Mouse (Mus musculus) thymus, adult 2 months (tissue): ENCODE results near the gene Synpo2. TPM values are rescaled to one million over a fixed set of nuclear protein-coding genes. Genes with fewer than 3 reads are reported as not detected.

Experiments used
- DNase-seq: peaks from one replicate; pipeline ENCODE4 v3.0.0; 2021
- H3K27ac ChIP-seq: fragments of 200-500 bp; 2 replicates; pipeline ENCODE4 v1.5.1; 2012; ENCODE audit warnings: low read length, control low read depth; ENCODE audit not compliant: control insufficient read depth, insufficient read depth
- H3K27me3 ChIP-seq: fragments of 200-500 bp; 2 replicates; pipeline ENCODE4 v1.6.1; 2012; ENCODE audit warnings: mild to moderate bottlenecking, low read length, moderate library complexity, mixed read lengths; ENCODE audit not compliant: control insufficient read depth, insufficient read depth
- H3K36me3 ChIP-seq: fragments of 200-500 bp; 2 replicates; pipeline ENCODE4 v1.6.1; 2012; ENCODE audit warnings: mild to moderate bottlenecking, low read length, moderate library complexity; ENCODE audit not compliant: control insufficient read depth, insufficient read depth
- H3K4me1 ChIP-seq: fragments of 200-500 bp; replicated peaks from 2 replicates; pipeline ENCODE4 v1.6.1; 2012; ENCODE audit warnings: low read length; ENCODE audit not compliant: control insufficient read depth, insufficient read depth
- H3K4me3 ChIP-seq: fragments of 200-500 bp; 2 replicates; pipeline ENCODE4 v1.5.1; 2012; ENCODE audit warnings: mild to moderate bottlenecking, low read length, control low read depth, moderate library complexity; ENCODE audit not compliant: control insufficient read depth, insufficient read depth
- CTCF ChIP-seq: fragments of 200-500 bp; IDR thresholded peaks from 2 replicates; pipeline ENCODE4 v1.5.1; 2012; ENCODE audit warnings: mild to moderate bottlenecking, control low read depth, low read length, moderate library complexity, borderline replicate concordance; ENCODE audit not compliant: control insufficient read depth, poor library complexity, insufficient read depth; ENCODE audit errors: extremely low read depth
- POLR2A ChIP-seq: fragments of 200-500 bp; IDR thresholded peaks from 2 replicates; pipeline ENCODE4 v1.6.1; 2012; ENCODE audit warnings: mild to moderate bottlenecking, low read length, control low read depth, moderate library complexity; ENCODE audit not compliant: control insufficient read depth, poor library complexity, insufficient read depth; ENCODE audit errors: extremely low read depth
- WGBS: fragments of 180-500 bp; shearing (Covaris S2); methylation state at CpG from one replicate; pipeline ENCODE4 v1.1.7; 2018; 5-methylcytosine and 5-hydroxymethylcytosine counted together
- polyA plus RNA-seq: library from polyadenylated mRNA; depleted of rRNA; stranded (reverse); fragments of >200 nt; gene quantifications from 2 replicates; pipeline ENCODE4 v1.2.3, GENCODE M21; 2012

The Synpo2 gene
- polyA plus RNA-seq, 1 experiment = 8.7 TPM

- no peak for TF ChIP-seq POLR2A
- no peak for TF ChIP-seq CTCF
- WGBS = 98% methylated on average over 5 of the region's 5 CpGs
- no peaks in the 10 kb centered on the region for H3K27me3 ChIP-seq
- no peak overlapping the region for H3K27ac ChIP-seq
- H3K4me1 ChIP-seq = no peaks in the 10 kb centered on the region
- no peak overlapping the region for H3K4me3 ChIP-seq
- no peaks in the 10 kb centered on the region for H3K36me3 ChIP-seq
- DNase-seq = no peak
These were observed 83.0 kb downstream of the Synpo2 start for GRCm38 (mm10) chr3:123152911-123153310.

DNA sequence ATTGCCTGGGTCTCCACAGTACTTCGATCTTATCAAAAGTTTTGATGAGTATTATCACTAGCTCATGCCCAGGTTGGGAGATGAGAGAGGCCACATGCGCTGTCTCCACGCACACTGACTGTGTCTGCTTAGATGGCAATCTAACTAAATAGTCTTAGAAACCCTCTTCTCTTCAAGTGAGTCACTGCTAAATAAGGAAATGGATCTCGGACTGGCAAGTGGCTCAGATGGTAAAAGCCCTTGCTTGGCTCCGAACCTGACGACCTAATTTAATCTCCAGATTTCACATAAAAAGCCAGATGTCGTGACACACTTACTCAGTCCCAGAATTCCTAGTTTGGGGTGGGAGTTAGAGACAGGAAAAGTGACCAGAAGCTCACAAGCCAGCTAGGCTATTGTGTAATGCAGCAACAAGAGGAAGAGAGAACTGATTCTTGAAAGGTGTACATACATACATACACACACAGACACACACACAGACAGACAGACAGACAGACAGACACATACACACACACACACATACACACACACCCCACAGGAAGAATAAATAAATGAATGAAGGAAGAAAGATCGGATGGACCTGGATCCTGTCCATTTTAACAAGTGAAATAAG is 85.3 kb downstream of the Synpo2 start:
- H3K36me3 ChIP-seq = no peaks in the 10 kb centered on the region
- no peaks in the 10 kb centered on the region for H3K27me3 ChIP-seq
- H3K4me3 ChIP-seq = no peak overlapping the region
- no peak overlapping the region for H3K27ac ChIP-seq
- TF ChIP-seq CTCF = no peak
- no peak for TF ChIP-seq POLR2A
- H3K4me1 ChIP-seq = no peaks in the 10 kb centered on the region
- WGBS = 85% methylated on average over 8 of the region's 8 CpGs
- DNase-seq = no peak

DNA sequence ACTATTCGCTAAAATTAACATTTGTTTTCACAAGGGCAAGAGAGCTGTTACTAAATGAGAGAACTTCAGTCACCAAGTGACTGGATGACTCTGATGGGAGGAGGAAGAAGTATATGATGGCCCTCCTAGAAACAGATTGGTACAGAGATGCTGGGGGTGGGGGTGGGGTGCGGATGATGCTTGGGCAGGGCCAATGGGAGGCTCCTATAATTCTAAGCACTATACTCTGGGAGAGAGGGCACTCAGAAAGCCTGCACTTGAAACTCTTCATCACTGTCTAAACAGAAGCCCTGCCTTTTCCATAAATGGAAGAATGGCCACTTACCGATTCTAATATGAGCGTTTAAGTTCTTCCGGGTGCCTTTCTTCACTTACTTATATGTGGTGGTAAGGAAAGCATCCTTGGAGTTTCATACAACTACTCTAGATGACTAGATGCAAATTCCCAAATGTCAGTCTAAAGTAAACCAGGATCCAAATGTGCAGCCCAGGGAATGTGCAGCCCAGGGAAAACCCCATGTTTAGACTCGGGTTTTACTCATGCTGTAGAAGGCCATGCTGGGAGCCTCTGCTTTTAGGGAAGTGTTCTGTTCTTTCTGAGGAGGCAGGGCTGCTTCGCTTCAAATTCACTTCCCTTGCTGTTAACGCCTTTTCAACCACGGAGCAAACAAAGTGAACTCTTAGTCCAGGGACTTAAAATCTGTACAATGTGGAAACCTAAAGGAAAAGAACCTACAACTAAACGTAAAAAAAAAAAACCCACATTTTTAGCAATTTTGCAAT is 86.4 kb downstream of the Synpo2 start:
- WGBS = 64% methylated on average over 10 of the region's 10 CpGs
- Histone ChIP-seq H3K4me3 (no peak overlapping the region), H3K27ac (no peak overlapping the region), H3K4me1 (no peaks in the 10 kb centered on the region), H3K36me3 (no peaks in the 10 kb centered on the region), H3K27me3 (no peaks in the 10 kb centered on the region)
- TF ChIP-seq POLR2A = no peak
- no peak for TF ChIP-seq CTCF
- no peak for DNase-seq

DNA sequence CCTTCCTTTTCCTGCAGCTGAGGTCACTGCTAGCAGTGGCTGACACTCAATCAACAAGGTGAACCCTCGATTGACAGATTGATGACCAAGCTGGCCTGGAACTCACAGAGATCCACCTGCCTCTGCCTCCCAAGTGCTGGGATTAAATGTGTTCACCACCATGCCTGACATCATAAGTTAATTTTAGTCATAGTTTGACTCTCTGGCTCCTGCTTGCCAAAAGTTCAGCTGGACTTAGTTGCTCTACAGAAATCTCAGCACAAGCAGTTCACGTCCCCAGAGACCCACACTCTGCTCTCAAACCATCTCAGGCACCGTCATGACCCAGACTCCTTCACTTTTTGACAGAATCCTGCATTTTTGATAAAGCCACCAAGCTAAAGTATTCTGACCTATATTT is 87.3 kb downstream of the Synpo2 start:
- TF ChIP-seq POLR2A = no peak
- no peak for TF ChIP-seq CTCF
- DNase-seq = no peak
- Histone ChIP-seq H3K27ac (no peak overlapping the region), H3K36me3 (no peaks in the 10 kb centered on the region), H3K27me3 (no peaks in the 10 kb centered on the region), H3K4me3 (no peak overlapping the region), H3K4me1 (no peaks in the 10 kb centered on the region)
- 88% methylated on average over 3 of the region's 3 CpGs for WGBS

GRCm38 (mm10) chr3:123146557-123146956 is 89.4 kb downstream of the Synpo2 start:
- no peak for DNase-seq
- no peak overlapping the region for H3K27ac ChIP-seq
- H3K4me1 ChIP-seq = no peaks in the 10 kb centered on the region
- no peak overlapping the region for H3K4me3 ChIP-seq
- no peak for TF ChIP-seq POLR2A
- TF ChIP-seq CTCF = no peak
- 88% methylated on average over 8 of the region's 8 CpGs for WGBS
- no peaks in the 10 kb centered on the region for H3K36me3 ChIP-seq
- no peaks in the 10 kb centered on the region for H3K27me3 ChIP-seq

DNA sequence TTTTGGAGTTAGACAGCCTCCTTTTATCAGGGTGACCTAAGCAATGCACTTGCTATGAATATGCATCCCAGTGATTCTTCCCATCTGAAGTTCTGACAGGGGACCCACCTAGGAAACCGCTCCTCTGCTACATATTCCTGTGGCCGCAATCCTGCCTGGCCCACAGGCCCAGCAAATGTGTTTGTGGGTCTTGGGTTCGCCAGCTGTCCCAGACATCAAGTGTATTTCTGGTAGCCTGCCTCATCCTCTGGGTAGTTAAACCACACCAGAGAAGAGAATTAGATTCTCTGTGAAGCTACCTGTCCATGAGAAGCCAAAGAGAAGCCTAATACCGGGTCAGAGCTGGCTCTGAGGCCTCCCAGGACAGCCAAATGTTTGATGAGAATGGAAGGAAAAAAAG is 90.0 kb downstream of the Synpo2 start:
- Histone ChIP-seq H3K27ac (no peak overlapping the region), H3K36me3 (no peaks in the 10 kb centered on the region), H3K4me1 (no peaks in the 10 kb centered on the region), H3K27me3 (no peaks in the 10 kb centered on the region), H3K4me3 (no peak overlapping the region)
- 89% methylated on average over 4 of the region's 4 CpGs for WGBS
- TF ChIP-seq POLR2A (no peak), CTCF (no peak)
- no peak for DNase-seq
